Mouse (Mus musculus) right cerebral cortex, postnatal 4 days (tissue): ENCODE results near the gene Olfr1228.

ENCODE experiments used
- DNase-seq: peaks from one replicate; pipeline ENCODE4 v3.0.0-alpha.2; 2022

Olfr1228 gene

GRCm38 (mm10) chr2:89253962-89254361 lies at the start of gene Olfr1228:
Gene Olfr1228 (minus strand): TSS chr2:89254062.
- DNase-seq = no peak

GRCm38 (mm10) chr2:89297168-89297567 lies 43.3 kb upstream of the Olfr1228 start, which contains the start of gene Olfr1230:
Gene Olfr1230 (minus strand): TSS chr2:89297268.
- no peak for DNase-seq

DNA sequence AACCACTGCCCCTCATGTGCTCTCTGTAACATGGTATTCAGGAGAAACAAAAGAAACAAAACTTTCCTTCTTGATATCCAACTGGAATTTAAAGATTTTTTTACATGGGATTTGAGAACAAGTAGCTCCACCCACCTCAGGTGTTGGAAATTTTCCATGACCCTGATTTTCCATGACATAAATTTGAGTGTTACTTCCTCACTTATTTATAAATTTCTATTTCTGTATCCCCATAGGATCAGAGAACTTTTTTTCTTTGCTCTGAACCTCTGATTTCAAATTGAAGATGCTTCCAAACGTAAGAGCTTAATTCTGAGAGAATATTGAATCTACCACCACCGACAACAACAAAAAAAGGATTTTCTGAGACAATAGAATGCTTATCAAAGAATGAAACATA lies 34.1 kb upstream of the Olfr1228 start, which contains the start of gene Olfr1229:
Gene Olfr1229 (minus strand): TSS at position 101 of the 400 bp plus-strand sequence.
- DNase-seq = no peak

DNA sequence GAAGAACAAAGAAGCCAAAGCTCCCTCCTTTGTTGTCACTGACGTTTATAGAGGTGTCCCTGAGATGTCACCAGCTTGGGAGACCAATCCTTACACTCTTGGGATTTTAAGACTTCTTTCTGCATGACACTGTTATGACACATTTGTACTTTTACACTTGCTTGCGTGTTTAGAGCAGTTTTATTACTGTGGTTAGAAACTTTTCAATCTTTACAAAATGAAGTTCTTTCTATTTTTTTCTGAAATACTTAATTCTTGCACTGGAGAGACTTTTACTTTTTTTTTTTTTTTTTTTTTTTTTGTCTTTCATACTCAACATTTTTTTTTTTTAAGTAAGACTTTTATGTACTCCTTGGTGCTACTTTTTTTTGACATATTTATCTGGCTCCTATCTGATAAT lies 53.9 kb downstream of the Olfr1228 start, which contains the start of gene Olfr1226:
Gene Olfr1226 (minus strand): TSS at position 101 of the 400 bp plus-strand sequence.
- DNase-seq = no peak
